Mouse (Mus musculus) MEL (cell line): Measurements from ENCODE around the gene Gpx5.

Experiments used
- CTCF ChIP-seq, 3 experiments: IDR thresholded peaks in 2 of 3; conservative IDR thresholded peaks in 1 of 3; 2 replicates each; pipeline ENCODE4 v1.5.1; 2011 to 2012; ENCODE audit warnings: low read length in 3 of 3, low read depth in 2 of 3, mild to moderate bottlenecking in 2 of 3, improper control_type of control experiment in 1 of 3, inconsistent platforms in 1 of 3, mixed read lengths in 1 of 3, moderate library complexity in 1 of 3; ENCODE audit not compliant: control insufficient read depth in 1 of 3, insufficient read depth in 1 of 3, poor library complexity in 1 of 3, severe bottlenecking in 1 of 3
- E2F4 ChIP-seq: IDR thresholded peaks from 2 replicates; pipeline ENCODE4 v1.6.1; 2011; ENCODE audit warnings: low read depth, low read length, improper control_type of control experiment, borderline replicate concordance
- MAX ChIP-seq: IDR thresholded peaks from 2 replicates; pipeline ENCODE4 v1.6.1; 2011; ENCODE audit warnings: low read length, improper control_type of control experiment
- POLR2AphosphoS5 ChIP-seq: IDR thresholded peaks from 2 replicates; pipeline ENCODE4 v1.6.1; 2012; ENCODE audit warnings: low read depth, borderline replicate concordance, mild to moderate bottlenecking, inconsistent platforms, low read length, moderate library complexity, mixed read lengths

DNA sequence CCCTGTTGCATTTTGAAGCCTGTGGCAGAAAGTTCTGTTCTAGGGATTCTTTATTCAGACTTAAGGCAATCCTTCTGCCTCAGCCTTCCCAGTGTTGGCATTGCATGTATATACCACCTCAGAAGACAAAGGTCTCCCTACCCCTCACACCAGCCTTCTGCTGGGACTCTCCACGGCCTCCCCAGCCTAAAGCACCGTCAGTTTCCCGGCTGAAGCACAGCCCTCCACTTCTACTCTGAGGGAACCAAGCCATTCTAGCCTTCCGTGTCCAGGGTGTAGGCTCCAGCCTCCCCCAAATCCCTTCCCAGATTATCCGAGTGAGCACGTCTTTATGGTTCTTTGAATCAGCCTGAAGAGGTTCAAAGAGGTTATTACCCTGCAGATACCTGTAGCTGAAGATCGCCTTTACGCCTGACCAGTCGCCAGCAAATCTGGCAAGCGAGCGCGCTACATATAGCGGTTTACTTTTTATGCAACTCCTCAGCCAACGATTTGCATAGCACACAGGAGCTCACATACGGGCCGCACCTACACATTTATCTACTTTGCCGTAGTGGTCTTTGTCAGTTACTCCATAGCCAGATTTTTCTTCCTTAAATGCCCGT lies 29.5 kb upstream of the Gpx5 start:
- TF ChIP-seq E2F4 (no peak), POLR2AphosphoS5 (no peak), MAX (no peak), CTCF (IDR thresholded peaks at IDR 0.05 in 2 of 3, conservative IDR thresholded peaks at IDR 0.05 in 1 of 3; ENCODE audit: control insufficient read depth in 1 of 3, insufficient read depth in 1 of 3, low read depth in 2 of 3, low read length in 3 of 3, poor library complexity in 1 of 3, severe bottlenecking in 1 of 3) (no peak)
